Mouse (Mus musculus) heart, postnatal 25 days (tissue): Measurements from ENCODE around the gene Edn3. TPM values are rescaled to one million over a fixed set of nuclear protein-coding genes. Genes with fewer than 3 reads are reported as not detected.

Experiments
- DNase-seq: peaks from one replicate; pipeline ENCODE4 v3.0.0; 2022; ENCODE audit warnings: low spot score
- intact Hi-C: fragments of 180-260 bp; cut with DNase I; formaldehyde crosslinking; loops from one replicate; pipeline ENCODE4 v1.15.1; 2025
- total RNA-seq, 2 experiments: library from RNA; stranded (reverse); gene quantifications; 2 replicates each; pipeline ENCODE4 v1.2.3; 2021

The Edn3 gene
- total RNA-seq, result under 1 TPM; 0.36 to 0.62 TPM

DNA sequence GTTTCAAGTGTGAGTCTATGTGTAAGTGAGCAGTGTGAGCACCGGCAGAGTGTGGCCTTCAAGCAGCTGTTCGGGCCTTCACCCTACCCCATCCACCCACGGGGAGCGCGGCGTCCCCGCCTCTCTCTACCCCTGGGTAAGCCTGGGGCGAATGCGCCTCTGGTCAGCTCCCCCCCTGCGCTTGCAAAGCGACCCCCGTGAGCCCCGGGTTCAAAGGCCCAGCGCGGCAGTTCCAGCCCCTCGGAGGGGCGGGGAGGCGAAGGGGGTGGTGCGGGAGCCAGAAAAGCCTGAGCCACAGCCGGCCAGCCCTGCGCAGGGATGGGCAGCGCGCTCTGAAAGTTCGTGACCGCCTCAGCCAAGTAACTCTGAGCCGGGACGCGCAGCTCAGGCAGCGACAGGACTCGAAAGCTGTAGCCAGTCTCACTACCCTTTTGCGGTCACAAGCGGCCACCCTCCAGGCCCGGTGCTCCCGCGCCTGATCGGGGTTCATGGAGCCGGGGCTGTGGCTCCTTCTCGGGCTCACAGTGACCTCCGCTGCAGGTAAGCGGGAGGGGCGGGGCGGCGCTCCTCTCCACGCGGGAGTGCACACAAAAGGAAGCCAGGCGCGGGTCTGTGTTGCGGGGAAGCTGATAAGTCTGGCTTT, at the start of gene Edn3:
Gene Edn3, plus strand, starts transcription at position 141 of the 643 bp plus-strand sequence.
- no peak for DNase-seq

DNA sequence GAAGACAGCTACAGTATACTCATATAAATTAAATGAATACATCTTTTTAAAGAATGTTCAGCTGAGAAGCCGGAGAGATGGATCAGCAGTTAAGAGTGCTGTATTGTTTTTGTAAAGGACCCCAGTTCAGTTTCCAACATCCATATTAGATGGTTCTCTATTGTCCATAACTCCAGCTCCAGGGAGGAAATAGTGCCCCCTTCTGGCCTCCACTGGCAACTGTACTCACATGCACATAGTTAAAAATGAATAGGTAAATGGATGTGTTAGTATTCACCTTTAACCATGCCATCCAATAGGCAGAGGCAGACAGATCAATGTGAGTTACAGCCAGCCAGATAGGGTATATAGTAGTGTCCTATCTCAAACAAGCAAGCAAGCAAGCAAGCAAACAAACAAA, 48.4 kb upstream of the Edn3 start:
- no peak for DNase-seq
- intact Hi-C loops, result no loop called here

More for the DNA sequence above, at the start of gene Edn3:
- intact Hi-C loops, result no loop called here

DNA sequence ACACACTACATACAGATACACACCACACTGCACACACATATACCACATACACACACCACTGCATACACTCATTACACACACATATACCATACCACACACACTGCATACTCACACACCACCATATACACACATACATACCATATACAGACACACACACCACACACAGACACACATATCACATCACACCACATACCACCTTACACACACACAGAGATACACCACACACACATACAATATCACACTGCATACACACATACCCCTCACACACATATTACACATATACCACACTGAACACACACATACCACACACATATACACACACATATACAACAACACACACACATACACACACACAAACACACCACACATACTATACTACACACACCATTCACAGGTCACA, 44.5 kb upstream of the Edn3 start:
- intact Hi-C loops, result no loop called here
- DNase-seq, result no peak

DNA sequence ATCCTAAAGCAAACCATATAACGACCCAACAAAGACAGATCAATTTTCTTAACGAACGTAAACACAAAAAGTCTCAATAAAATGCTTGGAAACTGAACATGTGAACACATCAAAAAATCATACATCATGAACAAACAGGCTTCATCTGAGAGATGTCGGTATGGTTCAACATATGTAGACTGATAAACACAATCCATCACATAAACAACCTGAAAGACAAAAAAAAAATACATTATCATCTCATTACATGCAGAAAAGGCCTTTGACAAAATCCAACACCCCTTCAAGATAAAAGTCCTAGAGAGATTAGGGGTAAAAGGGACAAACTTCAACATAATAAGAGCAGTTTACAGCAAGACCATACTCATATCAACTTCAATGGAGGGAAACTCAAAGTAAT, 42.6 kb upstream of the Edn3 start:
- DNase-seq, result no peak
- intact Hi-C loops, result no loop called here

- no peak for DNase-seq
- intact Hi-C loops, result no loop called here
Measured at GRCm38 (mm10) chr2:174727114-174727823, 33.1 kb upstream of the Edn3 start.

DNA sequence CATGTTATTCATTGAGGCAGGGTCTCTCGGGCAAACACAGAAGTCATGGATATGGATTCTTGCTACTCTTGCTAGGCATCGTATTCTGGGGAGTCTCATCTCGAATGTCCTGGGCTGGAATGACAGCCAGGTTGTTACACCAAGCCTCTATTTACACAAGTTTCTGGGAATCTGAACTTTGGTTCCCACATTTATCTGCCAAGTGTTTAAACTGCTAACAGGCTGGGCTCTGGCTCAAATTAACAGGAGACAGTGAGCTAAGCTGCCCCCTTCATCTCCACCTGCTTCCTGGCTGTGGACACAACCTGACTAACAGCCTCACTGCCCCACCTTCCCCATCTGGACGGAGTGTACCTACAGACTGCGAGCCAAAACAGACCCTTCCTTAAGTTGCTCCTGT, 28.5 kb upstream of the Edn3 start:
- intact Hi-C loops, result no loop called here
- no peak for DNase-seq

GRCm38 (mm10) chr2:174735270-174735669, 25.1 kb upstream of the Edn3 start:
- intact Hi-C loops, result no loop called here
- no peak for DNase-seq

DNA sequence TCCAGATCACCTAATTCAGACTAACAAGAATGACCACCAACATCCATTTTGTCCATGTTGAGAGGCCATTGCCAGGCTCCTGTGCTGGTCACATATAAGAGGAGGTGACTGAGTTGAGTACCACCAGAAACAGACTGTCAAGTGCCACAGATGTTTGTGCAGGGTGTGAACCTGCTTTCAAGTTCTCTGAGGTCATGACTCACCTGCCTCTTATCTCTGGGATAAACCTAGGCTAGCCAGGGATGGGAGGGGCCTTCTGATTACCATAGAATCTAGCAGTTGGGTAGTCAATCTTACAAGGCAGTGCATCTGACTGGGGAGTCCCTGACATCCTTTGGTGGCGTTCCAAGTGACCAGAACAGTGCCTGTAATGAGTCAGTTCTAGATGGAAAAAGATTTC, 13.2 kb upstream of the Edn3 start:
- no peak for DNase-seq

GRCm38 (mm10) chr2:174748381-174748780, 12.0 kb upstream of the Edn3 start:
- intact Hi-C loops, result no loop called here
- no peak for DNase-seq

More for the DNA sequence above, 13.2 kb upstream of the Edn3 start:
- intact Hi-C loops, result no loop called here

- no peak for DNase-seq
- intact Hi-C loops, result no loop called here
Measured at GRCm38 (mm10) chr2:174753197-174753596, 7.2 kb upstream of the Edn3 start.

DNA sequence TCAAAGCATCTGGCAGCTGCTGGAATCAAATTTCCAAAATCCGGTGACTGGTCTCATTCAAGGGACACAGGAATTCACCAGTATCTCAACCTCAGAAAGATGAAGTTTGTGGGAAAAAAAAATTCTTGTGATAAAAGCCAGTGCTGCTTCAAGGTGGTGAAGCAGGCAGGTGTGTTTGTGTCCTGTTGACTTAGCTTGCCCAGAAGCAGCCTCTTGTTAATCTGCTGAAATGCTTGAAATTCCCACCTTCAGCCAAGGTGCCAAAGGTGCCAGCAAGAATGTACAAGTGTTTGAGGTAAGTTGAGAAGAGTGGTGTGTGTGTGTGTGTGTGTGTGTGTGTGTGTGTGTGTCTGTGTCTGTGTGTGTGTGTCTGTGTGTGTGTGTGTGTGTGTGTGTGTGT, 6.2 kb upstream of the Edn3 start:
- DNase-seq, result no peak

GRCm38 (mm10) chr2:174759189-174759588, 1.2 kb upstream of the Edn3 start:
- intact Hi-C loops, result no loop called here
- DNase-seq, result no peak

More for the DNA sequence above, 6.2 kb upstream of the Edn3 start:
- intact Hi-C loops, result no loop called here

DNA sequence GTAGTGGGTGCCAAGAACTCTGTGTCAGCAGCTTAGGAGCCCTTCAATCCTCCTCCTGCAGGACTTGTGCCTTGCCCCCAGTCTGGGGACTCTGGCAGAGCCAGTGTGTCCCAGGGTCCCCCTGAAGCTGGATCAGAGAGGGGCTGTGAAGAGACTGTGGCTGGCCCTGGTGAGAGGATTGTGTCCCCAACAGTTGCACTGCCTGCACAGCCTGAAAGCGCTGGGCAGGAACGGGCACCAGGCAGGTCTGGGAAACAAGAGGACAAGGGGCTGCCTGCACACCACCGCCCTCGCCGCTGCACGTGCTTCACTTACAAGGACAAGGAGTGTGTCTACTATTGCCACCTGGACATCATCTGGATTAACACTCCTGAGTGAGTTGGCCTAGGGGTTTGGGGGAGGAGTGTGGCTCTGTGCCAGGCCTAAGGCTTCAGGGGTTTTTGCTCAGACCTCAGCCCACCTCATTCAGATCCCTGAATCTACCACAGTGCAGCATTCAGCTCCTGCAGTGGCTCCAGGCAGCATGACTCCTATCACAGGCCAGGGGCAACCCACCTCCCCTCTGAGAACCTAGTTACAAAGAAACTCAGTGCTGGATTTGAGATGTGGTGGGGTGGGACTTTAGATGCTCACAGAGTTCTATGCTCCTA, 1.2 kb downstream of the Edn3 start:
- DNase-seq, result no peak

DNA sequence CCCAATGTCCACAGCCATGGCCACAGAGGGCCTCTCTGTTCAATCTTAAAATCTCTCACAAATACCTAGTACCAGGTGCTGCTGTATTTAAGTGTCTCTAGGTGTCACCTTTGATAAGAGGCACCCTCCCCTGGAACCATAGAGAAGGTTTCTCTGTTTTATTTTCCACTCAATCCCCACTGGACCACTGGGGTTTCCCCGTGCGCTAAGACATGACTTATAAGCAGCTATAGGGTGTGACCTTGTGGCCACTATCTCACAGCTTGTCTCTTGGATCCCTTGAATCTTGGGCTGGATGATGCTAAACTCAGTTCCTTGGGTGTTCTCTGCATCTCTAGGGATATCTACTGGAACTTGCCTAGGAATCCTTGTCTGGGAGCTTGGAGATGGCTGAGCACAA, 1.9 kb downstream of the Edn3 start:
- no peak for DNase-seq
- intact Hi-C loops, result no loop called here

More for the DNA sequence above, 1.2 kb downstream of the Edn3 start:
- intact Hi-C loops, result no loop called here

- DNase-seq, result no peak
- intact Hi-C loops, result no loop called here
Measured at GRCm38 (mm10) chr2:174768891-174769528, 8.6 kb downstream of the Edn3 start.

DNA sequence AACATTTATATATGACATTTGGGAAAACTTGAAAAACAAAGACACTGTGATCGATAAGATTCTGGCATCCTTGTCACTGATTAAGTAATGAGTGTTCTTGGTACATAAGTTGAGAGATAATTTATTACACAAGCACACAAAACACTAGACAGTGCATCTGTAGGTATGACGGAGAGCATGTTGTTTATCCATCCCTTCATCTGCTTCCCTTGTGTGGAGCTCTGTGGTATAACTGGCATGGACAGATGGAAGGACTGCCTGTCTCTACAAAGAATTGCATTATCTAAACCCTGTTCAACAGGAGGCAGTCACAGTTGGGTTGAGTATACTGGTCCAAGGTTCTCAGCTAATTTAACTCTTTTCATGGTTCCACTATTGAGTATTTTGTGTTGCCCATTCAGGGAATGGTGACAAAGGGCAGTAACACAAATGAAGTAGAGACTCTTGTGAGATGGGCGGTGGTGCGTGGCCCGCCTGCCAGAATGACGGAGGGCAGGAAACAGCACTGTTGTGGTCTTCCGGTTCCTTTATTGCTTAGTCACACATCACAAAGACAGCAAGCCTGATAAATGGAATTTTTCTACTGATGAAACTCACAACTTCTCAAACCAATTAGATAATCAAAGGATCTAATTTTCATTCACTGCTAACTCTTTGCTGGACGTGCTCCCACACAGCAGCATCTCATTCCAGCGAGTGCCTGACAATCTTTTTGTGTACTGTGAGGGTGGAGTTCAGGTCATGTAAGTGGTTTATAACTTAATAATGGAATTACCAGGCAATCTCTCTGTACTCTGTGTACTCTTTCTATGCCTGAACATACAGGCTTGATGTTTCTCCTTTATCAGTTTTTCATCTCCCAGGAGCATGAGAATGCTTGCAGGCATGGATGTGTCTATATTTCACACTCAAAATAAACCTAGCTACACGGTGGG, 14.0 kb downstream of the Edn3 start:
- intact Hi-C loops, result no loop called here
- DNase-seq, result no peak

GRCm38 (mm10) chr2:174782016-174782415, 21.6 kb downstream of the Edn3 start:
- DNase-seq, result no peak
- intact Hi-C loops, result no loop called here

DNA sequence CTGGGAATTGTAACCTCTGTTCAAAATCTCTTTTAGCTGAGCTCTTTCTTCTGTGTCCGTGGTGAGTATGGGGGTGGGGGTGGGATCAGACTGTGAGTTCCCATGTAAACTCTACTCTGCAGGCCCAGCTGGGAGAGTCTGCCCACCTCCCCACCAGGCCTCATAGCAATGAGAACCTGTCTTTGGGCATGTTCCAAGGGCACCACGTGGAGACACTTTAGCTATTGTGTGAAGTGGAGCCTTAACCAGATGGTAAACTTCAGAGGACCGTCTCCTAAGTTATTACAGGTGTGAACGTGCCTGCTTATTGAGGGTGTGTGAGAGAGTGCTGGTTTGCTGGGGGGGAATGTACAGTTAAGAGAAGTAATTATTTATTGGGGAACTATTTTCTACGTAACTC, 22.5 kb downstream of the Edn3 start:
- DNase-seq, result no peak

GRCm38 (mm10) chr2:174788830-174789229, 28.4 kb downstream of the Edn3 start:
- intact Hi-C loops, result no loop called here
- no peak for DNase-seq

More for the DNA sequence above, 22.5 kb downstream of the Edn3 start:
- intact Hi-C loops, result no loop called here
